Mouse (Mus musculus) adrenal gland, postnatal 4 days (tissue): ENCODE results near the gene Ehd2. TPM values are rescaled to one million over a fixed set of nuclear protein-coding genes. Genes with fewer than 3 reads are reported as not detected.

Experiments used
- DNase-seq, 2 experiments: peaks; one replicate each; pipeline ENCODE4 v3.0.0; 2021 to 2022; ENCODE audit warnings: low spot score in 2 of 2, mixed read lengths in 2 of 2
- long read RNA-seq, 2 experiments: library from polyadenylated mRNA; stranded (forward); transcript quantifications; one replicate each; pipeline ENCODE4 v2.0.0; 2021
- total RNA-seq, 2 experiments: library from RNA; stranded (reverse); gene quantifications; 2 replicates each; pipeline ENCODE4 v1.2.3; 2021

The Ehd2 gene
- 10 to 100 TPM; 71.9 to 77.5 TPM for total RNA-seq
- long read RNA-seq, experiment 1, full-length matches to known transcripts, result 21 of 31 reads
- long read RNA-seq, experiment 1, partial matches to known transcripts, result 1 of 31 reads
- long read RNA-seq, experiment 1, other reads (novel, unspliced or antisense), result 9 of 31 reads
- long read RNA-seq, experiment 2, full-length matches to known transcripts, result 32 of 48 reads
- long read RNA-seq, experiment 2, partial matches to known transcripts, result 0 of 48 reads
- long read RNA-seq, experiment 2, other reads (novel, unspliced or antisense), result 16 of 48 reads

- peak; percentile 52 to 57 for DNase-seq
Measured at GRCm38 (mm10) chr7:15967312-15967711, at the start of gene Ehd2. Gene Ehd2, minus strand, starts transcription at chr7:15967567.

- DNase-seq, result no peak
Measured at GRCm38 (mm10) chr7:16015384-16015783, 48.0 kb upstream of the Ehd2 start.

GRCm38 (mm10) chr7:16014521-16015175 lies 47.3 kb upstream of the Ehd2 start:
- DNase-seq, result no peak

GRCm38 (mm10) chr7:16013722-16014275 lies 46.4 kb upstream of the Ehd2 start:
- DNase-seq, result no peak

- DNase-seq, result no peak
Measured at GRCm38 (mm10) chr7:16012576-16013263, 45.4 kb upstream of the Ehd2 start.

GRCm38 (mm10) chr7:16011418-16012085 lies 44.2 kb upstream of the Ehd2 start:
- DNase-seq, result no peak

GRCm38 (mm10) chr7:16010649-16011048 lies 43.3 kb upstream of the Ehd2 start:
- DNase-seq, result no peak

GRCm38 (mm10) chr7:16009636-16010035 lies 42.3 kb upstream of the Ehd2 start:
- DNase-seq, result no peak

GRCm38 (mm10) chr7:16005020-16005419 lies 37.7 kb upstream of the Ehd2 start:
- no peak for DNase-seq

GRCm38 (mm10) chr7:16004177-16004856 lies 37.0 kb upstream of the Ehd2 start:
- no peak for DNase-seq

- no peak for DNase-seq
Measured at GRCm38 (mm10) chr7:16003032-16003431, 35.7 kb upstream of the Ehd2 start.

GRCm38 (mm10) chr7:16002171-16002570 lies 34.8 kb upstream of the Ehd2 start:
- DNase-seq, result no peak

- no peak for DNase-seq
Measured at GRCm38 (mm10) chr7:16001691-16002090, 34.3 kb upstream of the Ehd2 start.

- no peak for DNase-seq
Measured at GRCm38 (mm10) chr7:15993789-15994188, 26.4 kb upstream of the Ehd2 start.

- no peak for DNase-seq
Measured at GRCm38 (mm10) chr7:15993152-15993551, 25.8 kb upstream of the Ehd2 start.

GRCm38 (mm10) chr7:15991764-15992163 lies 24.4 kb upstream of the Ehd2 start:
- DNase-seq, result no peak

- DNase-seq, result no peak
Measured at GRCm38 (mm10) chr7:15987661-15988356, 20.4 kb upstream of the Ehd2 start.

GRCm38 (mm10) chr7:15982729-15983407 lies 15.5 kb upstream of the Ehd2 start:
- DNase-seq, result no peak

- no peak for DNase-seq
Measured at GRCm38 (mm10) chr7:15981538-15981937, 14.2 kb upstream of the Ehd2 start.

GRCm38 (mm10) chr7:15980246-15980645 lies 12.9 kb upstream of the Ehd2 start:
- no peak for DNase-seq
